Mouse (Mus musculus): ENCODE results near the gene Pa2g4.

The Pa2g4 gene

DNA sequence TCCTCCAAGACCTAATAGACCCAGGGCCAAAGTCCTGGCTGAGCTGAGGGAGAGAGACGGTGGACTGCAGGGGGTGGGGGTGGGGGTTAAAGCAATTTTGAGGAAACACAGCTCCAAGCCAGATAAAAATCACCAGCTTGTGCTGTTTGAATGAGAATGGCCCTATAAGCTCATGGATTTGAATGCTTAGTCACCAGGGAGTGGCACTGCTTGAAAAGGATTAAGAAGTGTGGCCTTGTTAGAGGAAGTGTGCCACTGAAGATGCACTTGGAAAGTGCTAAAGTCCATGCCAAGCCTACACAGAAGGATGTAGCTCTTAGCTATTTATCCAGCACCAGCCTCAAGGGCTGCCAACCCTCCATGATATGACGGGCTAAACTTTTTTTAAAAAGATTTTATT, 30.6 kb downstream of the Pa2g4 start:
- no peak for DNase-seq

DNA sequence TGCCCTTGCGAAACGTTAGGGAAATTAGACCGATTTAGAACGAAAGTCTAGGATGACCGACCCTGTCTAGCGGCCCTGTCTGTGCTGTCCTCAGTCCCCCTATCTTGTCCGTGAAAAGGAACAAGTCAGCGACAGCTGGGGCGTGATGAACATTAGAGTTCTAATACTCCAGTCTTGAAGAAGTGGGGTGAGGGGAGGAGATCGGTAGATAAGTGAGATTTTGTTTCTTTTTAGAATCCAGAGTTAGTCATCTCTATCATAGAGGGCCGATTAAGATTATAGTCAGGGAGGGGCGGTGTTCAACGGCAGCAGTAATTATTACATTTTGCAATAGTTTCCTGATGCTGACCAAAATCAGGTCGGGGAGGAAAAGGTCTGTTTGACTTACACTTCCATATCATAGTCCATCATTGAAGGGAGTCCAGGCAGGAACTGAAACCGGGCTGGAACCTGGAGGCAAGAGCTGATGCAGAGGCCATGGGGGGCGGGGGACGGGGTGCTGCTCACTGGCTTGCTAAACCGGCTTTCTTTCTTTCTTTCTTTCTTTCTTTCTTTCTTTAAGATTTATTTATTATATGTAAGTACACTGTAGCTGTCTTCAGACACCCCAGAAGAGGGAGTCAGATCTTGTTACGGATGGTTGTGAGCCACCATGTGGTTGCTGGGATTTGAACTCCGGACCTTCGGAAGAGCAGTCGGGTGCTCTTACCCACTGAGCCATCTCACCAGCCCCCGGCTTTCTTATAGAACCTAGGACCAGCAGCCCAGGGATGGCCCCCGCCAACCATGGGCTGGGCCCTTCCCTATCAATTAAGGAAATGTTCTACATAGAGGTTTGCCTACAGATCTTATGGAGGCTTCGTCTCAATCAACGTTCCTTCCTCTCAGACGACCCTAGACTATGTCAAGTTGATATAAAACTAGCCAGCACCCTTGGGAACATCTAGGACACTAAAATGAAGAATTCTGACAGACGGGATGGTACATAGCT, 39.1 kb downstream of the Pa2g4 start:
- DNase-seq = no peak

DNA sequence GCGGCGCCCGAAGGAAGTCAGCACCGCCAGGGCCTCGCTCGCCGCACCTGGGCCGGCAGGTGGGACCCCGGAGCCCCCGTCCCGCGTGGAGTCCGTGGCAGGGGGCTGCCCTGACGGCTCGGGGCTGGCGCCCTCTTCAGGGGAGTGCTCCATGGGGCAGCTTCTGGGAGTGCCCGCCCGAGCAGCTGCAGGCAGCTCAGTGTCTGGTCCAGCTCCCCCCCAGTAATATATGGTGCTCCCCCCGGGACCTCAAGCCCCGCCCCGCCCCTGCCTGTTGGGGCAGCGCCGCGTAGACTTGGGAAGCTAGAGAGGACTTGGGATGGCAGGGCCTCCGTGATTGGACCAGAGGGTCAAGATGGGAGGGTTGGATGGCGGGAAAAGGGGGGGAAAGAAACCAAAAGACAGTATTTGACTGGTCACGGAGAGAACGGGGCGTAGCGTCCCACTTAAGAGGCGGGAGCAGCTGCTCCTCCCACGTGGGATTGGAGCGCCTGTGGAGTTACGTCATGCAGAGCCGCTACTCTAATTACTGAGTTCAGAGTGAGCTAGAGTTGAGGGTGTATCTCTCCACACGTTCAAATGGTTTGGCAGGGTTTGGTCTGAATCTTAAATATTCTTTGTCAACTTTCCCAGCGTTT, 40.0 kb downstream of the Pa2g4 start, which contains the start of gene Esyt1:
Gene Esyt1 (minus strand): TSS at position 201 of the 638 bp plus-strand sequence.
- DNase-seq = peak; percentile 98

- DNase-seq = peak; percentile 77
Measured at GRCm38 (mm10) chr10:128524732-128525662, 40.8 kb downstream of the Pa2g4 start.

DNA sequence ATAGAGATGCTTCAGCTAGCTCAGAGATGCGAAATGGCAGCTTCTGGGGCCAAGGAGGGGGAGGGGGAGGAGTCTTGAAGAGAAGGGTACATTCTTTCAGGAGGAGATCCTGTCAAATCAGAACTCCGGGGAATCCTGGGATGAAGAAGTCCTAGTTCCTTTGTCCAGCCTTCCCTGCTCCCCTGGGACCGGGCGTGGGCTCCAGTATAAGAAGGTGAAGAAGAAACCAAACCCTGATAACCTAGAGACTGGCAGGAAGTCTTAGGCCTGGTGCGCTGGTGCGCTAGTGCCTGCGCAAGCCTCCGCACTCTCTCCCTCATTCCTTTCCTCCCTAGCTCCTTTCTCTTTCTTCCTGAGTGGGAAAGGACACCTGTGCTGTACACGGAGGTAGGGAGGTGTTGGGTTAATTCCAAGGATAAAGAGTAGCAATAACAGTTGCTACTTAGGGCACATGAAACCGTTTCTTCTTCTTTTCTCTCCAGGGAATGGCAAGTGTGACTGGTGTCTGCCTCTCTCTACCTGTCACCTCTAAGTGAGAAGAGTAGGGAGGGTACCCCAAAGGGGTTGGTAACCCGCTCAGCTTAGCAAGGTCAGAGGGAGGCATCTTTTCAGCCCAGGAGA, 41.6 kb downstream of the Pa2g4 start:
- DNase-seq = peak; percentile 42

- no peak for DNase-seq
Measured at GRCm38 (mm10) chr10:128522351-128522750, 43.4 kb downstream of the Pa2g4 start.

DNA sequence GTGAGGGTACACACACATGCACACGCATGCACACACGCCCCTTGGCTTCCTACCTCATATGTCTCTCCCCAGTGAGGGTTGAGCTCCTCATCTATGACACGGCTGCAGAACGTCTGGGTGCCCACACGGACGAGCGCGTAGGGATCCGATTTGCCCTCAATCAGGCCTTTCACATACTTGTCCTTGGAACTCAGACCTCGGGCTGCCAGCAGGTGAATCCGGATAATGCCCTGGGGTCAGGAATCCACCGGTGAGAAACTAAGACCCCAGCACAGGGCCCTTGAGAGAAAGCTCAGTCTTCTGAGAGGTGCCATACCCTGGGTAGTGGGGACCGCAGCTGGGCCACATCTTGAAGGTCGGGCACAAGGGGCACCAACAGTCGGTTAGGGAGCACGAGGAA, 45.2 kb downstream of the Pa2g4 start:
- no peak for DNase-seq

DNA sequence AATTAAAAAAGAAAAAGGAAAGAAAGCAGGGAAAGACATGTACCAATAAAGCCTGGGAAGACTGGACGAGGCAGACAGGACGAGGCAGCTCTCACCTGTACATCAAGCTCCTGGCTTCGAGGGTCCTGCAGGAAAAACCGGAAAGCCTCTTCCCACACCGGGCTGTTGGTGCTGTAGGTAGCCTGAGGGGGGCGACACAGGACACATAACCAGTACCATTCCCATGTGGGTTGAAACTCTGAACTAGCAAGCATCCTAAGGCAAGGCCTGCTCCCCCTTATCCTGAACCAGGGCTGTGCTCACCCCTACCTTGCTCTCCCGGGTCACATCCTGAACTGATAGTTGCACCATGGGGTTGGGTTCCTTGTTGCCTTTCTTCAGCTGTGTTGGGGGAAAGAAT, 47.0 kb downstream of the Pa2g4 start:
- no peak for DNase-seq

- no peak for DNase-seq
Measured at GRCm38 (mm10) chr10:128516677-128517076, 49.1 kb downstream of the Pa2g4 start.

DNA sequence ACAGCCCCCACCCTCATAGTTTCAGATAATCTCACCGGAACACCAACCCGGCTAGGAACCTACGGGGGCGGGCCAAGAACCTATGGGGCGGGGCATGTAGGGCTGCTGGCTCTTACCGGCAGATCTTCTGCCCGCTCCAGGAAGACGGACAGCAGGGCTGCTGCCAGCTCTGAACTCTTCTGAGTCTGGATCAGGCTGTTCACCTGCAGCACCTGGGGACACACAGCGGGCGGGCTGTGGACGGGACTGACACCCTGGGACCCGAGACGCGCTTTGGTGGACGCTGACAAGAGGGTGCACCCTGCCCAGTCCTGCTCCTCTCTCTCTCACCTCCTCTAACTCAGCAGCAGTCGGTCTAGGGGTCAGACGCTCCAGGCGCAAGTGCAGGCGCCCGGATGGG, 49.8 kb downstream of the Pa2g4 start:
- DNase-seq = no peak

DNA sequence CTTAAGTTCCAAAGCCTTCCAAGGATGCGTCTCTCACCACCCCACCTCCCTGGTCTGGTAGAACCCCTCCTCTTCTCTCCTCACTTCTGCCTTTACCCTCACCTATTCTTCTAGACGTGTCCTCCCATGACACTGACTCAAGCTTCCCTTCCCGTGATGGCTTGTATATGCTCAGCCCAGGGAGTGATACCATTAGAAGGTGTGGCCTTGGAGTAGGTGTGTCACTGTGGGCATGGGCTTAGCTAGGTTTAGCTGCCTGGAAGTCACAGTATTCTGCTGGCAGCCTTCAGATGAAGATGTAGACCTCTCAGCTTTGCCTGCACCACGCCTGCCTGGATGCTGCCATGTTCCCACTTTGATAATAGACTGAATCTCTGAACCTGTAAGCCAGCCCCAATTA, 50.7 kb downstream of the Pa2g4 start:
- DNase-seq = no peak

DNA sequence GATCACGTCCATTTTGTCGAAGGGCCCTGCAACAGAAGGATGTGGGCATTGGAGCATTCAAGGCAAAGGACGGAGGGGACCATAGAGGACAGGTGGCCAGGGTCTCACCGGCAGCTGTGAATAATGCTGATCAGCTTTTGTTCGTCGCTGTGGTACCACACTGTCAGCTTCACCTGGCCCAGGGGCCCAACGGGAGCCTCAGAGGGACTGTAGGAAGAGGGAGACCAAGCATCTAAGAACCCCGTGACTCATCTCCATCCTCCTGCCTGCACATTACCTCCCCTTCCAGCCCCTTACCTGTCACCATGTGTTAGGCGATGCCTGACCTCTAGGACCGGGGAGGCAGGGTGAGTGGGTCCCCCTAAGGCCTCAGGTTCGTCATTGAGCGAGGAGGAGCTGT, 54.0 kb downstream of the Pa2g4 start:
- no peak for DNase-seq

DNA sequence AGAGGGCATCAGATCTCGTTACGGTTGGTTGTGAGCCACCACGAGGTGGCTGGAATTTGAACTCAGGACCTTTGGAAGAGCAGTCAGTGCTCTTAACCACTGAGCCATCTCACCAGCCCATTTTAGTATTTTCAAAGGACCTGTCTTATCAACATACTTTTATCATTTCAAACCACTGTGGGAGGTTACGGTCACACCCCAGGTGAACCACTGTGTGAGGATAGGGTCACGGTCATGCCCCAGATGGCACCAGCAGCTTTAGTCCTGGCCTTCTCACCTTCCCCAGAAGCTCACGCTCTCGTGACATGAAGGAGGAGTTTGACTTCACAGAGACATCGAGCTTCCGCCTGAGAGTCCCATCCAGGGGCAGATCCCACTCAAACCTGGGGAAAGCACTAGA, 54.6 kb downstream of the Pa2g4 start:
- no peak for DNase-seq

GRCm38 (mm10) chr10:128510301-128510700, 55.5 kb downstream of the Pa2g4 start:
- no peak for DNase-seq

- DNase-seq = no peak
Measured at GRCm38 (mm10) chr10:128509831-128510230, 56.0 kb downstream of the Pa2g4 start.

- no peak for DNase-seq
Measured at GRCm38 (mm10) chr10:128509203-128509602, 56.6 kb downstream of the Pa2g4 start.

DNA sequence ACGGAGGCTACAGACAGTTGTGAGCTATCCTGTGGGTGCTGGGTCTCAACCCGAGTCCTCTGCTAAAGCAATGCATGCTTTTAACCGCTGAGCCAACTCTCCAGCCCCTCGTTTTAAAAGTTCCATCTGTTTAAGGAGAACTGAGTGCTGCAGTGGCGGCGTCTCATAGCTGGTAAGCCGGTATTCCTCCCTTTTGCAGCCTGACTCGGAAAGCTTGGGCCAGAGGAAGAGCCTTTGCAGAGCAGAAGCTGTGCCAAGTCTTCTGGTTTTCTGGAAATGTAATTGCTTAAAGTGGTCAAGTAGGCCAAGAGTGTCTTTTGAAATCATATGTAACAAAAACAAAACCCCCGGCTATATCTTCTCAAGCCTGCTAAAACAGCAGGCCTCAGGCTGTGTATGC, 57.5 kb downstream of the Pa2g4 start:
- DNase-seq = no peak
